Mouse (Mus musculus) neutrophil, adult 65 days (primary cell): Measurements from ENCODE around the gene Rpl3l. TPM values are rescaled to one million over a fixed set of nuclear protein-coding genes. Genes with fewer than 3 reads are reported as not detected.

Source experiments
- total RNA-seq: library from RNA; stranded (reverse); gene quantifications from 2 replicates; pipeline ENCODE4 v1.2.4, GENCODE M21; 2023

Rpl3l gene
- total RNA-seq: 1.9 and 2.1 TPM in 2 replicates

GRCm38 (mm10) chr17:24727618-24728017 is at the start of gene Rpl3l:
Gene Rpl3l (plus strand): TSS chr17:24727820.

GRCm38 (mm10) chr17:24689251-24690081 is 38.2 kb upstream of the Rpl3l start, which contains the start of gene Syngr3:
Gene Syngr3 (minus strand): TSS chr17:24689955.

GRCm38 (mm10) chr17:24696011-24696697 is 31.5 kb upstream of the Rpl3l start, which contains the start of the genes Gfer and Noxo1:
Gene Gfer (minus strand): TSS chr17:24696156.
Gene Noxo1 (plus strand): TSS chr17:24696234.

GRCm38 (mm10) chr17:24706982-24707800 is 20.4 kb upstream of the Rpl3l start, which contains the start of gene Tbl3:
Gene Tbl3 (minus strand): TSS chr17:24707660.

GRCm38 (mm10) chr17:24717943-24718342 is 9.7 kb upstream of the Rpl3l start, which contains the start of the genes Rnf151 and Rps2:
Gene Rnf151 (minus strand): TSS chr17:24718063.
Gene Rps2 (plus strand): TSS chr17:24718116.

GRCm38 (mm10) chr17:24724184-24724583 is 3.4 kb upstream of the Rpl3l start, which contains the start of gene Ndufb10:
Gene Ndufb10 (minus strand): TSS chr17:24724478.

GRCm38 (mm10) chr17:24736330-24737051 is 8.9 kb downstream of the Rpl3l start, which contains the start of gene Msrb1:
Gene Msrb1 (plus strand): TSS chr17:24736642.

GRCm38 (mm10) chr17:24752415-24753394 is 25.1 kb downstream of the Rpl3l start, which contains the start of gene Hs3st6:
Gene Hs3st6 (plus strand): TSS chr17:24752988.

Other genes with a start within 250 kb of the Rpl3l start
- gene Mlst8, start 248.7 kb upstream of the Rpl3l start, total RNA-seq: 35.2 and 41.1 TPM in 2 replicates
- not detected in 2 replicates for gene Caskin1, start 239.2 kb upstream of the Rpl3l start, total RNA-seq
- gene Traf7, start 199.9 kb upstream of the Rpl3l start, total RNA-seq: 123 and 145 TPM in 2 replicates
- 0.38 TPM in 1 of 2 replicates, not detected in the other for gene Rab26, start 193.6 kb upstream of the Rpl3l start, total RNA-seq
- gene Pkd1, start 178.0 kb upstream of the Rpl3l start, total RNA-seq: 15.6 and 23.9 TPM in 2 replicates
- gene Tsc2, start 95.2 kb upstream of the Rpl3l start, total RNA-seq: 41.1 and 43.3 TPM in 2 replicates
- 0.88 and 1.5 TPM in 2 replicates for gene Nthl1, start 95.1 kb upstream of the Rpl3l start, total RNA-seq
- gene Slc9a3r2, start 77.5 kb upstream of the Rpl3l start, total RNA-seq: 3.0 and 3.3 TPM in 2 replicates
- not detected in 2 replicates for gene Npw, start 69.4 kb upstream of the Rpl3l start, total RNA-seq
- gene Zfp598, start 58.1 kb upstream of the Rpl3l start, total RNA-seq: 21.0 and 25.1 TPM in 2 replicates
- not detected in 2 replicates for gene Syngr3, start 37.9 kb upstream of the Rpl3l start, total RNA-seq
- 3.9 and 4.5 TPM in 2 replicates for gene Gfer, start 31.7 kb upstream of the Rpl3l start, total RNA-seq
- gene Noxo1, start 31.6 kb upstream of the Rpl3l start, total RNA-seq: 0.57 and 1.5 TPM in 2 replicates
- gene Tbl3, start 20.2 kb upstream of the Rpl3l start, total RNA-seq: 9.5 and 12.4 TPM in 2 replicates
- gene Rnf151, start 9.8 kb upstream of the Rpl3l start, total RNA-seq: not detected in 2 replicates
- gene Rps2, start 9.7 kb upstream of the Rpl3l start, total RNA-seq: 399 and 442 TPM in 2 replicates
- gene Ndufb10, start 3.3 kb upstream of the Rpl3l start, total RNA-seq: 61.5 and 73.8 TPM in 2 replicates
- gene Msrb1, start 8.8 kb downstream of the Rpl3l start, total RNA-seq: 1,300 and 1,322 TPM in 2 replicates
- gene Hs3st6, start 25.2 kb downstream of the Rpl3l start, total RNA-seq: 0.51 and 0.70 TPM in 2 replicates
- gene Meiob, start 76.5 kb downstream of the Rpl3l start, total RNA-seq: not detected in 2 replicates
- 34.8 and 35.3 TPM in 2 replicates for gene Hagh, start 112.3 kb downstream of the Rpl3l start, total RNA-seq
- gene Fahd1, start 122.5 kb downstream of the Rpl3l start, total RNA-seq: 1.5 and 2.2 TPM in 2 replicates
- 0.32 and 0.36 TPM in 2 replicates for gene Igfals, start 138.2 kb downstream of the Rpl3l start, total RNA-seq
- gene Nubp2, start 158.5 kb downstream of the Rpl3l start, total RNA-seq: 51.2 and 59.0 TPM in 2 replicates
- 25.3 and 35.4 TPM in 2 replicates for gene Spsb3, start 158.8 kb downstream of the Rpl3l start, total RNA-seq
- gene Eme2, start 167.3 kb downstream of the Rpl3l start, total RNA-seq: 10.1 and 11.6 TPM in 2 replicates
- gene Mrps34, start 167.3 kb downstream of the Rpl3l start, total RNA-seq: 12.9 and 15.4 TPM in 2 replicates
- gene Nme3, start 168.7 kb downstream of the Rpl3l start, total RNA-seq: 15.7 and 16.5 TPM in 2 replicates
- gene Mapk8ip3, start 209.2 kb downstream of the Rpl3l start, total RNA-seq: 70.4 and 91.3 TPM in 2 replicates
- 26.3 and 30.8 TPM in 2 replicates for gene Jpt2, start 232.9 kb downstream of the Rpl3l start, total RNA-seq